Mouse (Mus musculus): ENCODE measurements around the gene Unc50. TPM values are rescaled to one million over a fixed set of nuclear protein-coding genes. Genes with fewer than 3 reads are reported as not detected.

The Unc50 gene
- polyA plus RNA-seq, 1 experiment from 2014 or later, result 116 TPM

DNA sequence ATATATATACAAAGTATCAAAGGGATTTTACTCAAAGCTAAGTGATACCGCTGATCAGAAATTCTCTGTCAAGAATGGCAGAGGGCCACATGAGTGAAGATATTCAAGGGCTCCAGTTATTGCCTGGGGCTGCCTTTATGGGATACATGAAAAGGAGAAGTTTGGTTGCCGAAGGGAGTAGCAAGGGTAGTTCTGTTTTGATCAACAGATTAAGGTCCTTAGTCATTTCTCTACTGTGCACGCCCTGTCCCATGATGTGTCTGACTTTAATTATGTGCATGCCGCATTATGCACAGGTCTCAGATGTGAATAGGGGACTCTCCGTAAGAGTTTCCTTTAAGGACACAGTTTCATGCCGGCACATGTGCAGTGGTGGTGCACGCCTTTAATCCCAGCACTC, 27.6 kb downstream of the Unc50 start:
- Histone ChIP-seq H3K4me3 (no peak overlapping the region), H3K9me3 (no peaks in the 10 kb centered on the region), H3K27me3 (no peaks in the 10 kb centered on the region), H3K36me3 (peaks cover 5% of the 10 kb centered on the region; the same call in 1 of the 2 replicates), H3K9ac (no peak overlapping the region), H3K4me1 (replicated peaks) (no peaks in the 10 kb centered on the region), H3K27ac (replicated peaks) (no peak overlapping the region), H3K4me2 (no peak overlapping the region)
- no peak for ATAC-seq (ENCODE audit: low FRiP score, low read depth)
- WGBS, result 94% methylated on average over 7 of the region's 7 CpGs

DNA sequence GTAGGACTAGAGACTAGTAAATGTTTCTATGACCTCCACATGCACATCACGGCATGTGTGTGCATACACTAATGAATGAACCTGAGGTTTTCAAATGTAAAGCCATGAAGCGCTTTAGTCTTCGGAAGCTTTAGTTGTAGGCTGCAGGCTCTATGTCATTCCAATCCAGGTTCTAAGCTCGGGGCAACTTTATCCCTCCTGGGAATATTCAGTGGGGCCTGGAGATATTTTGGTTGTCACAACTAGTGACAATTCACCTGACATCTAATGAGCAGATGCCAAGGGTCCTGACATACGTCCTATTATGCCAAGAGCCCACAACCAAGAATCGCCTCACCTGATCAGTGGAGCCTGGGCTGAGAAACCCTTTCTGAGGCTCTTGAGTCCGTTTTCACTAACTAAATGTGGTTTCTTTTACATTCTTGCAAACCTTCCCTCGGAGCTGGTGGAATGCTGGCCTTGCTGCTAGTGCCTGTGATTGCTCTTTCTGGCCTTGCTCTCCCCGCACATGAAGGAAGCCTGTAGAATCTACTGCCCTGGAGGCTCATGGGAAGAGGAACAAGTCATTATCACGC, 35.0 kb downstream of the Unc50 start:
- H3K4me1 ChIP-seq (replicated peaks), result no peaks in the 10 kb centered on the region
- no peak overlapping the region for H3K4me3 ChIP-seq
- no peaks in the 10 kb centered on the region for H3K9me3 ChIP-seq
- no peak overlapping the region for H3K9ac ChIP-seq
- 91% methylated on average over 10 of the region's 10 CpGs for WGBS
- H3K27ac ChIP-seq (replicated peaks), result no peak overlapping the region
- H3K4me2 ChIP-seq, result no peak overlapping the region
- 0 out of 2 replicates have a peak, but pooled peaks cover 6% of the 10 kb centered on the region for H3K36me3 ChIP-seq
- no peak for ATAC-seq (ENCODE audit: low FRiP score, low read depth)
- no peaks in the 10 kb centered on the region for H3K27me3 ChIP-seq

DNA sequence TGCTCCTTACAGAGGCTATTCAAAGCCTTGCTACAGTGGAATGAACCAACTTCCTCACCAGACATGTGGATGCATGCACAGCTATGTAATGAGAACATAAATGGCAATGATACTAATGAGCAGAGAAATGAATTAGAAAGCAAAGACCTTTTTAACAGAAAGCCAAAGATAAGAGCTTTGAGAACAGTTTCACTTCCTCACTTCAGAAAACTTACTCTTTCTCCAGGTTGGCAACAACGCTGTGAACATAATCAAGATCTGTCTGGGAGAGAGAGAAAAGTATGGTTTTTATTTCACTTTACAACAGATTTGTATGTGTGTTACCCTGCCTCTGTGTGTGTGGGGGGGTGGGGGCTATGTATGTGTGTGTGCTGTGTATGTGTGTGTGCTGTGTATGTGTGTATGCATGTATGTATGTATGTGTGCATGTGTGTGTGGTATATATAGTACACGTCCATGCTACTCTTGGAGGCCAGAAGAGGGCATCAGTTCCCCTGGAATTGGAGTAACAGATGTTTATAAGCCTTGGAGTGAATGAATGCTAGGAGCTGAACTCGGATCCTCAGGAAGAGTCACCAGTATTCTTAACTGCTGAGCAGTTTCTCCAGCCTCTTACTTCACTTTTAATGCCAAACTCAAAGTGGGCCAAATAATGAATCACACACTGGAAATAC, 36.5 kb downstream of the Unc50 start:
- ATAC-seq (ENCODE audit: low FRiP score, low read depth), result no peak
- Histone ChIP-seq H3K36me3 (0 out of 2 replicates have a peak, but pooled peaks cover 6% of the 10 kb centered on the region), H3K9ac (no peak overlapping the region), H3K4me3 (no peak overlapping the region), H3K4me1 (replicated peaks) (no peaks in the 10 kb centered on the region), H3K4me2 (no peak overlapping the region), H3K9me3 (no peaks in the 10 kb centered on the region), H3K27me3 (no peaks in the 10 kb centered on the region), H3K27ac (replicated peaks) (no peak overlapping the region)
- WGBS, result 84% methylated on average over 3 of the region's 3 CpGs

DNA sequence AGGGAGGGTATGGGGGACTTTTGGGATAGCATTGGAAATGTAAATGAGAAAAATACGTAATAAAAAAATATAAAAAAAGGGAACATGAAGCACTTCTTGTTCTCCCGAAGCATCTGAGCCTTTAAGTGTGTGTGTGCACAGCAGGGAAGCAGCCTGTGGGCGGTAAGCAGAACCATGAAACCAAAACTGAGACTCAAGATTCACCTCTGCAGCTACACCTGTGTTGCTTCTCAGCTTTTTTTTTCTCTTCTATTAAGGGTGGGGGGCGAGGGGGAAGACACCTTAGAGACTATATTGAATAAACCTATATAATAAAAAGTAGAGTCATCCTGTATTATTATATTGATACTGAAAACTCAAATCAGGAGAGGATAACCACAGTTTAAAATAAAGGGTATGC, 37.9 kb downstream of the Unc50 start:
- no peak for ATAC-seq (ENCODE audit: low FRiP score, low read depth)
- Histone ChIP-seq H3K36me3 (0 out of 2 replicates have a peak, but pooled peaks cover 6% of the 10 kb centered on the region), H3K27ac (replicated peaks) (no peak overlapping the region), H3K4me3 (no peak overlapping the region), H3K9ac (no peak overlapping the region), H3K4me2 (no peak overlapping the region), H3K4me1 (replicated peaks) (no peaks in the 10 kb centered on the region), H3K27me3 (no peaks in the 10 kb centered on the region), H3K9me3 (no peaks in the 10 kb centered on the region)
- WGBS, result 91% methylated on average over 4 of the region's 4 CpGs

- no peak overlapping the region for H3K9ac ChIP-seq
- 94% methylated on average over 5 of the region's 5 CpGs for WGBS
- no peak overlapping the region for H3K4me3 ChIP-seq
- H3K27ac ChIP-seq (replicated peaks), result no peak overlapping the region
- no peak overlapping the region for H3K4me2 ChIP-seq
- H3K36me3 ChIP-seq, result 0 out of 2 replicates have a peak, but pooled peaks cover 6% of the 10 kb centered on the region
- H3K4me1 ChIP-seq (replicated peaks), result no peaks in the 10 kb centered on the region
- no peaks in the 10 kb centered on the region for H3K9me3 ChIP-seq
- ATAC-seq (ENCODE audit: low FRiP score, low read depth), result no peak
- H3K27me3 ChIP-seq, result no peaks in the 10 kb centered on the region
Observed at GRCm38 (mm10) chr1:37469007-37469406, 39.1 kb downstream of the Unc50 start.

DNA sequence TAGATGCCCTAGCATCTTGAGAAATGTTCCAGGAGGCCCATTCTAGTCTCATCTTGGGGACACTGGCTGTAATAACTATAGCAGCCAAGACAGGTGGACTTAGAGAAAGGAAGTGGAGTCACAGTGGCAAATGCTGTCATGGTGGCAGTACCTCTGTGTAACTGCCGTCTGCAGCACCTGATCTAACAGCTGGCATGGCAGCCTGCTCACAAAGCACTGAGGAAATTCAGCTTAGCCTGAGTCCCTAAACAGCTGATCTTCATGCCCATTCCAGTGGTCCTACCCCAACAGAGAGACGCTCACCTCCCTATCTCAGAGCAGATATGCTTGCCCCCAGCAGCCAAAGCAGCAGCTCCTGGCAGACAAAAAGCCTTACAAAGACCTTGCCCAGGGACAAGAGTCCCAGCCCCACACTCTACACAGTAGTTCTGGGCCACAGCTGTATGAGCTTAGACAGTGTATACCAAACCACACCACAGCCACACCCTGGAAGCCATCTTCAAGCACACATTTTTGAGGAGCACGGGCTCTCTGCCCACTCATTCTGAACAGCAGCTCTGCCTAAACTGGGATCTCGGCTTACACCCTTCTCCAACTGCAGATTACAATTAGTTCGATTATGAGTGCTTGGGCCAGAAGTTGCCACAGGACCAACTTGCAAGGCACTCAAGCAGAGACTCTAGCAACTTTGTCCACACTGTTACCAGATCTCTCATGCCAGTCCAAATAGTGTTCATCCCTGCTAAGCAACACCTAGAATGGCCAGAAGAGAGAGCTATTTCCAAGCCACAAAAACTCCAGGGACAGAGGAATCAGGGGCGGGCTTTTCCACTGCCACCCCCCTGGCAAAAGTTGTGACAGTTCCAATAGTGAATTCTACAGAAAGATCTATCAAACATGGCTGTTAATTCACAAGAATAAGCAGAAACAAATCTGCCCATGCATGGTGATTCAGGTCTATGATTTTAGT, 41.5 kb downstream of the Unc50 start:
- Histone ChIP-seq H3K27me3 (no peaks in the 10 kb centered on the region), H3K9me3 (no peaks in the 10 kb centered on the region), H3K4me3 (no peak overlapping the region), H3K36me3 (0 out of 2 replicates have a peak, but pooled peaks cover 6% of the 10 kb centered on the region), H3K4me1 (replicated peaks) (no peaks in the 10 kb centered on the region), H3K4me2 (no peak overlapping the region), H3K27ac (replicated peaks) (no peak overlapping the region), H3K9ac (no peak overlapping the region)
- WGBS, result 87% methylated on average over 6 of the region's 6 CpGs
- no peak for ATAC-seq (ENCODE audit: low FRiP score, low read depth)

DNA sequence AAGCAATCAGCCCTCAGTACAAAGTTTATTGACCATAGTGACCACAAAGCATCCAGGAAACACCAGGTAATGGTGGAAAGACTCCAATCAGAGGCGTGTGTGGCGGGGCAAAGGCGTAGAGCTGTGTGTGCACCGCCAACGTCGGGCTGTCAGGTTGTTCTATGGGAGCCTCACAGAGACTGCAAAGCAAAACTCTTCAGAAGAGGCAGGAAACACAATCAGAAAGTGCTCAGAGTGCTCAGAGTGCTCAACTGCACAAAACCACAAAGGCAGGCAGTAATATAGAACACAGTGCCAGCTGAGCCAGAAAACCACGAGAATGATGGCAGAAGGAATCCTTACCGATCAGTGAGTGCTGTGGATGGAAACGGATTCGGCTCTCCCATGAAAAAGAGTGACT, 43.3 kb downstream of the Unc50 start:
- ATAC-seq (ENCODE audit: low FRiP score, low read depth), result no peak
- no peaks in the 10 kb centered on the region for H3K27me3 ChIP-seq
- no peak overlapping the region for H3K27ac ChIP-seq (replicated peaks)
- H3K9me3 ChIP-seq, result no peaks in the 10 kb centered on the region
- H3K36me3 ChIP-seq, result 0 out of 2 replicates have a peak, but pooled peaks cover 3% of the 10 kb centered on the region
- WGBS, result 91% methylated on average over 10 of the region's 10 CpGs
- H3K4me1 ChIP-seq (replicated peaks), result no peaks in the 10 kb centered on the region
- no peak overlapping the region for H3K4me3 ChIP-seq
- H3K9ac ChIP-seq, result no peak overlapping the region
- H3K4me2 ChIP-seq, result no peak overlapping the region

- ATAC-seq (ENCODE audit: low FRiP score, low read depth), result no peak
- H3K36me3 ChIP-seq, result no peaks in the 10 kb centered on the region
- 78% methylated on average over 8 of the region's 8 CpGs for WGBS
- H3K4me3 ChIP-seq, result no peak overlapping the region
- H3K9ac ChIP-seq, result no peak overlapping the region
- H3K9me3 ChIP-seq, result no peaks in the 10 kb centered on the region
- no peaks in the 10 kb centered on the region for H3K27me3 ChIP-seq
- no peak overlapping the region for H3K4me2 ChIP-seq
- no peaks in the 10 kb centered on the region for H3K4me1 ChIP-seq (replicated peaks)
- no peak overlapping the region for H3K27ac ChIP-seq (replicated peaks)
Observed at GRCm38 (mm10) chr1:37474046-37474445, 44.1 kb downstream of the Unc50 start.

- Histone ChIP-seq H3K27ac (replicated peaks) (no peak overlapping the region), H3K4me3 (no peak overlapping the region), H3K4me2 (no peak overlapping the region), H3K9ac (no peak overlapping the region), H3K27me3 (no peaks in the 10 kb centered on the region), H3K4me1 (replicated peaks) (no peaks in the 10 kb centered on the region), H3K36me3 (no peaks in the 10 kb centered on the region), H3K9me3 (no peaks in the 10 kb centered on the region)
- ATAC-seq (ENCODE audit: low FRiP score, low read depth), result no peak
- 90% methylated on average over 6 of the region's 6 CpGs for WGBS
Observed at GRCm38 (mm10) chr1:37474634-37475190, 44.8 kb downstream of the Unc50 start.

GRCm38 (mm10) chr1:37475312-37475711, 45.4 kb downstream of the Unc50 start:
- Histone ChIP-seq H3K27me3 (no peaks in the 10 kb centered on the region), H3K9ac (no peak overlapping the region), H3K27ac (replicated peaks) (no peak overlapping the region), H3K9me3 (no peaks in the 10 kb centered on the region), H3K4me1 (replicated peaks) (no peaks in the 10 kb centered on the region), H3K4me2 (no peak overlapping the region), H3K36me3 (no peaks in the 10 kb centered on the region), H3K4me3 (no peak overlapping the region)
- WGBS, result 85% methylated on average over 3 of the region's 3 CpGs
- ATAC-seq (ENCODE audit: low FRiP score, low read depth), result no peak

GRCm38 (mm10) chr1:37477250-37477649, 47.3 kb downstream of the Unc50 start:
- Histone ChIP-seq H3K27ac (replicated peaks) (no peak overlapping the region), H3K9ac (no peak overlapping the region), H3K4me1 (replicated peaks) (no peaks in the 10 kb centered on the region), H3K27me3 (no peaks in the 10 kb centered on the region), H3K4me2 (no peak overlapping the region), H3K9me3 (no peaks in the 10 kb centered on the region), H3K4me3 (no peak overlapping the region), H3K36me3 (no peaks in the 10 kb centered on the region)
- no peak for ATAC-seq (ENCODE audit: low FRiP score, low read depth)
- 96% methylated on average over 5 of the region's 5 CpGs for WGBS

DNA sequence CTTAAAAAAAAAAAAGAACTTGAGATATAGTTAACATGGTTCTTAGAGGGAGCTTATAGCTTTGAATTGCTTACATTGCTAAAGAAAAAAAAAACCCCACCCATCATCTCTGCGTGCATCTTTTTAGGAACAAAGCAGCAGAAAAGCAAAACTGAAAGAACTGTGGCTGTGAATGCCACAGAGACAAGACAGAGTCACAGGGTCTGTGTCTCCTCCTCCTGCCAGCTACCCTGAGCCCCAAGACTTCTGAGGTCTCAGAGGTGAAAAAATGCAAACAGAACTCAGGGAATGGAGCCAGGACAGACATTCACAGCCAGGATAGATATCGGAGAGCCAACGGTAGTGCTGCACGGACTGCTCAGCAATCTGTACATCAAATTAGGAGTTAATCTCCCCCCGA, 48.0 kb downstream of the Unc50 start:
- WGBS, result 62% methylated on average over 5 of the region's 5 CpGs
- Histone ChIP-seq H3K27ac (replicated peaks) (no peak overlapping the region), H3K27me3 (no peaks in the 10 kb centered on the region), H3K4me3 (no peak overlapping the region), H3K9me3 (no peaks in the 10 kb centered on the region), H3K4me1 (replicated peaks) (no peaks in the 10 kb centered on the region), H3K4me2 (no peak overlapping the region), H3K9ac (no peak overlapping the region), H3K36me3 (no peaks in the 10 kb centered on the region)
- no peak for ATAC-seq (ENCODE audit: low FRiP score, low read depth)
